Mouse (Mus musculus): ENCODE results near the gene Slc22a6.

Slc22a6 gene

GRCm38 (mm10) chr19:8593833-8594232, 24.0 kb upstream of the Slc22a6 start:
- H3K36me3 ChIP-seq (ENCODE audit: control insufficient read depth, insufficient read depth, low read length, poor library complexity, severe bottlenecking), result no peaks in the 10 kb centered on the region
- no peak for DNase-seq (ENCODE audit: low read depth, low spot score)
- H3K27me3 ChIP-seq (ENCODE audit: control insufficient read depth, insufficient read depth, low read length, poor library complexity, severe bottlenecking), result no peaks in the 10 kb centered on the region

GRCm38 (mm10) chr19:8594518-8594917, 23.3 kb upstream of the Slc22a6 start:
- Histone ChIP-seq H3K27me3 (ENCODE audit: control insufficient read depth, insufficient read depth, low read length, poor library complexity, severe bottlenecking) (no peaks in the 10 kb centered on the region), H3K36me3 (ENCODE audit: control insufficient read depth, insufficient read depth, low read length, poor library complexity, severe bottlenecking) (no peaks in the 10 kb centered on the region)
- no peak for DNase-seq (ENCODE audit: low read depth, low spot score)

GRCm38 (mm10) chr19:8597269-8597668, 20.6 kb upstream of the Slc22a6 start:
- DNase-seq (ENCODE audit: low read depth, low spot score), result no peak
- H3K27me3 ChIP-seq (ENCODE audit: control insufficient read depth, insufficient read depth, low read length, poor library complexity, severe bottlenecking), result no peaks in the 10 kb centered on the region
- H3K36me3 ChIP-seq (ENCODE audit: control insufficient read depth, insufficient read depth, low read length, poor library complexity, severe bottlenecking), result no peaks in the 10 kb centered on the region

GRCm38 (mm10) chr19:8599229-8599628, 18.6 kb upstream of the Slc22a6 start:
- Histone ChIP-seq H3K36me3 (ENCODE audit: control insufficient read depth, insufficient read depth, low read length, poor library complexity, severe bottlenecking) (no peaks in the 10 kb centered on the region), H3K27me3 (ENCODE audit: control insufficient read depth, insufficient read depth, low read length, poor library complexity, severe bottlenecking) (no peaks in the 10 kb centered on the region)
- DNase-seq (ENCODE audit: low read depth, low spot score), result no peak

GRCm38 (mm10) chr19:8601922-8602321, 15.9 kb upstream of the Slc22a6 start:
- Histone ChIP-seq H3K36me3 (ENCODE audit: control insufficient read depth, insufficient read depth, low read length, poor library complexity, severe bottlenecking) (no peaks in the 10 kb centered on the region), H3K27me3 (ENCODE audit: control insufficient read depth, insufficient read depth, low read length, poor library complexity, severe bottlenecking) (no peaks in the 10 kb centered on the region)
- DNase-seq (ENCODE audit: low read depth, low spot score), result no peak

GRCm38 (mm10) chr19:8602914-8603313, 14.9 kb upstream of the Slc22a6 start:
- no peaks in the 10 kb centered on the region for H3K27me3 ChIP-seq (ENCODE audit: control insufficient read depth, insufficient read depth, low read length, poor library complexity, severe bottlenecking)
- no peak for DNase-seq (ENCODE audit: low read depth, low spot score)
- H3K36me3 ChIP-seq (ENCODE audit: control insufficient read depth, insufficient read depth, low read length, poor library complexity, severe bottlenecking), result no peaks in the 10 kb centered on the region

GRCm38 (mm10) chr19:8604536-8605240, 13.2 kb upstream of the Slc22a6 start:
- no peak for DNase-seq (ENCODE audit: low read depth, low spot score)
- Histone ChIP-seq H3K27me3 (ENCODE audit: control insufficient read depth, insufficient read depth, low read length, poor library complexity, severe bottlenecking) (no peaks in the 10 kb centered on the region), H3K36me3 (ENCODE audit: control insufficient read depth, insufficient read depth, low read length, poor library complexity, severe bottlenecking) (no peaks in the 10 kb centered on the region)

GRCm38 (mm10) chr19:8605241-8605558, 12.6 kb upstream of the Slc22a6 start:
- no peaks in the 10 kb centered on the region for H3K27me3 ChIP-seq (ENCODE audit: control insufficient read depth, insufficient read depth, low read length, poor library complexity, severe bottlenecking)
- H3K36me3 ChIP-seq (ENCODE audit: control insufficient read depth, insufficient read depth, low read length, poor library complexity, severe bottlenecking), result no peaks in the 10 kb centered on the region
- no peak for DNase-seq (ENCODE audit: low read depth, low spot score)

- no peak for DNase-seq (ENCODE audit: low read depth, low spot score)
- no peaks in the 10 kb centered on the region for H3K36me3 ChIP-seq (ENCODE audit: control insufficient read depth, insufficient read depth, low read length, poor library complexity, severe bottlenecking)
- H3K27me3 ChIP-seq (ENCODE audit: control insufficient read depth, insufficient read depth, low read length, poor library complexity, severe bottlenecking), result no peaks in the 10 kb centered on the region
Observed at GRCm38 (mm10) chr19:8611358-8612123, 6.3 kb upstream of the Slc22a6 start.

- H3K27me3 ChIP-seq (ENCODE audit: control insufficient read depth, insufficient read depth, low read length, poor library complexity, severe bottlenecking), result no peaks in the 10 kb centered on the region
- no peak for DNase-seq (ENCODE audit: low read depth, low spot score)
- H3K36me3 ChIP-seq (ENCODE audit: control insufficient read depth, insufficient read depth, low read length, poor library complexity, severe bottlenecking), result no peaks in the 10 kb centered on the region
Observed at GRCm38 (mm10) chr19:8613111-8613510, 4.7 kb upstream of the Slc22a6 start.

GRCm38 (mm10) chr19:8614343-8614742, 3.5 kb upstream of the Slc22a6 start:
- no peaks in the 10 kb centered on the region for H3K36me3 ChIP-seq (ENCODE audit: control insufficient read depth, insufficient read depth, low read length, poor library complexity, severe bottlenecking)
- H3K27me3 ChIP-seq (ENCODE audit: control insufficient read depth, insufficient read depth, low read length, poor library complexity, severe bottlenecking), result no peaks in the 10 kb centered on the region
- DNase-seq (ENCODE audit: low read depth, low spot score), result no peak

GRCm38 (mm10) chr19:8616314-8616713, 1.5 kb upstream of the Slc22a6 start:
- Histone ChIP-seq H3K27me3 (ENCODE audit: control insufficient read depth, insufficient read depth, low read length, poor library complexity, severe bottlenecking) (no peaks in the 10 kb centered on the region), H3K36me3 (ENCODE audit: control insufficient read depth, insufficient read depth, low read length, poor library complexity, severe bottlenecking) (no peaks in the 10 kb centered on the region)
- DNase-seq (ENCODE audit: low read depth, low spot score), result no peak

- H3K27me3 ChIP-seq (ENCODE audit: control insufficient read depth, insufficient read depth, low read length, poor library complexity, severe bottlenecking), result no peaks in the 10 kb centered on the region
- H3K36me3 ChIP-seq (ENCODE audit: control insufficient read depth, insufficient read depth, low read length, poor library complexity, severe bottlenecking), result no peaks in the 10 kb centered on the region
- no peak for DNase-seq (ENCODE audit: low read depth, low spot score)
Observed at GRCm38 (mm10) chr19:8621098-8621497, 3.3 kb downstream of the Slc22a6 start.

- no peak for DNase-seq (ENCODE audit: low read depth, low spot score)
- Histone ChIP-seq H3K27me3 (ENCODE audit: control insufficient read depth, insufficient read depth, low read length, poor library complexity, severe bottlenecking) (no peaks in the 10 kb centered on the region), H3K36me3 (ENCODE audit: control insufficient read depth, insufficient read depth, low read length, poor library complexity, severe bottlenecking) (no peaks in the 10 kb centered on the region)
Observed at GRCm38 (mm10) chr19:8630249-8630648, 12.4 kb downstream of the Slc22a6 start.

GRCm38 (mm10) chr19:8630826-8631225, 13.0 kb downstream of the Slc22a6 start:
- DNase-seq (ENCODE audit: low read depth, low spot score), result no peak
- Histone ChIP-seq H3K27me3 (ENCODE audit: control insufficient read depth, insufficient read depth, low read length, poor library complexity, severe bottlenecking) (no peaks in the 10 kb centered on the region), H3K36me3 (ENCODE audit: control insufficient read depth, insufficient read depth, low read length, poor library complexity, severe bottlenecking) (no peaks in the 10 kb centered on the region)
